Mouse (Mus musculus): ENCODE measurements around the gene Lrriq1. TPM values are rescaled to one million over a fixed set of nuclear protein-coding genes. Genes with fewer than 3 reads are reported as not detected.
A peak's percentile ranks its signal among the peaks of the same experiment; 100 is the strongest.

Lrriq1 gene
- polyA plus RNA-seq (2014; fragmentation: Nextera tagmentation; extraction: Ambion mirVana): 0.14 TPM in 1 of 2 replicates, not detected in the other

GRCm38 (mm10) chr10:103235707-103236459, at the start of gene Lrriq1:
Gene Lrriq1, minus strand, starts transcription at chr10:103236322.
- H3K4me1 ChIP-seq (ENCODE audit: control insufficient read depth in 2 of 2, insufficient read depth in 2 of 2, low read length in 2 of 2): no peaks in the 10 kb centered on the region
- H3K27ac ChIP-seq (replicated peaks in 1 of 2; ENCODE audit: control insufficient read depth in 1 of 2, insufficient read depth in 1 of 2, low read depth in 2 of 2, low read length in 2 of 2): no peak within 1 kb of the TSS
- no peaks in the 10 kb centered on the region for H3K27me3 ChIP-seq (ENCODE audit: control insufficient read depth, insufficient read depth, low read length)
- peak within 1 kb of the TSS; percentile 84 for H3K4me2 ChIP-seq (ENCODE audit: low read length)
- peak within 1 kb of the TSS; percentile 66 for H3K9ac ChIP-seq (ENCODE audit: low read length)
- H3K4me3 ChIP-seq (ENCODE audit: control insufficient read depth in 1 of 2, insufficient read depth in 1 of 2, low read depth in 1 of 2, low read length in 2 of 2): peak within 1 kb of the TSS; percentile 54 to 68
- no peaks in the 10 kb centered on the region for H3K9me3 ChIP-seq (ENCODE audit: control insufficient read depth, low read length)
- ATAC-seq (ENCODE audit: insufficient number of reproducible peaks, insufficient read depth, low FRiP score, low read depth): peak; percentile 85; the same call in 1 of the 2 replicates
- 3% methylated on average over 25 of the region's 25 CpGs for whole genome bisulfite sequencing
- no peaks in the 10 kb centered on the region for H3K36me3 ChIP-seq (ENCODE audit: control insufficient read depth, insufficient read depth, low read length)

GRCm38 (mm10) chr10:103253842-103254803, 18.0 kb upstream of the Lrriq1 start:
- H3K9ac ChIP-seq (ENCODE audit: low read length): no peak overlapping the region
- H3K9me3 ChIP-seq (ENCODE audit: control insufficient read depth, low read length): no peaks in the 10 kb centered on the region
- no peaks in the 10 kb centered on the region for H3K4me1 ChIP-seq (ENCODE audit: control insufficient read depth in 2 of 2, insufficient read depth in 2 of 2, low read length in 2 of 2)
- H3K27me3 ChIP-seq (ENCODE audit: control insufficient read depth, insufficient read depth, low read length): no peaks in the 10 kb centered on the region
- H3K4me2 ChIP-seq (ENCODE audit: low read length): no peak overlapping the region
- 44% methylated on average over 5 of the region's 5 CpGs for WGBS
- H3K36me3 ChIP-seq (ENCODE audit: control insufficient read depth, insufficient read depth, low read length): no peaks in the 10 kb centered on the region
- no peak overlapping the region for H3K4me3 ChIP-seq (ENCODE audit: control insufficient read depth in 1 of 2, insufficient read depth in 1 of 2, low read depth in 1 of 2, low read length in 2 of 2)
- no peak overlapping the region for H3K27ac ChIP-seq (replicated peaks in 1 of 2; ENCODE audit: control insufficient read depth in 1 of 2, insufficient read depth in 1 of 2, low read depth in 2 of 2, low read length in 2 of 2)
- no peak for ATAC-seq (ENCODE audit: insufficient number of reproducible peaks, insufficient read depth, low FRiP score, low read depth)

- ATAC-seq (ENCODE audit: insufficient number of reproducible peaks, insufficient read depth, low FRiP score, low read depth): no peak
- Histone ChIP-seq H3K36me3 (ENCODE audit: control insufficient read depth, insufficient read depth, low read length) (no peaks in the 10 kb centered on the region), H3K4me2 (ENCODE audit: low read length) (peak overlapping the region; percentile 84), H3K4me1 (ENCODE audit: control insufficient read depth in 2 of 2, insufficient read depth in 2 of 2, low read length in 2 of 2) (no peaks in the 10 kb centered on the region), H3K4me3 (ENCODE audit: control insufficient read depth in 1 of 2, insufficient read depth in 1 of 2, low read depth in 1 of 2, low read length in 2 of 2) (peak overlapping the region; percentile 54 to 68; a peak in 3 of 4 replicates), H3K27me3 (ENCODE audit: control insufficient read depth, insufficient read depth, low read length) (no peaks in the 10 kb centered on the region), H3K27ac (replicated peaks in 1 of 2; ENCODE audit: control insufficient read depth in 1 of 2, insufficient read depth in 1 of 2, low read depth in 2 of 2, low read length in 2 of 2) (no peak overlapping the region), H3K9me3 (ENCODE audit: control insufficient read depth, low read length) (no peaks in the 10 kb centered on the region), H3K9ac (ENCODE audit: low read length) (no peak overlapping the region)
- WGBS: 19% methylated on average over 4 of the region's 4 CpGs
These were observed 294 bp upstream of the Lrriq1 start for GRCm38 (mm10) chr10:103236460-103236772.

GRCm38 (mm10) chr10:103226646-103227045, 9.5 kb downstream of the Lrriq1 start:
- Histone ChIP-seq H3K4me1 (ENCODE audit: control insufficient read depth in 2 of 2, insufficient read depth in 2 of 2, low read length in 2 of 2) (no peaks in the 10 kb centered on the region), H3K9me3 (ENCODE audit: control insufficient read depth, low read length) (no peaks in the 10 kb centered on the region), H3K36me3 (ENCODE audit: control insufficient read depth, insufficient read depth, low read length) (no peaks in the 10 kb centered on the region), H3K27me3 (ENCODE audit: control insufficient read depth, insufficient read depth, low read length) (no peaks in the 10 kb centered on the region), H3K9ac (ENCODE audit: low read length) (no peak overlapping the region), H3K4me2 (ENCODE audit: low read length) (no peak overlapping the region), H3K4me3 (ENCODE audit: control insufficient read depth in 1 of 2, insufficient read depth in 1 of 2, low read depth in 1 of 2, low read length in 2 of 2) (no peak overlapping the region), H3K27ac (replicated peaks in 1 of 2; ENCODE audit: control insufficient read depth in 1 of 2, insufficient read depth in 1 of 2, low read depth in 2 of 2, low read length in 2 of 2) (no peak overlapping the region)
- 87% methylated on average over 1 of the region's 1 CpGs for WGBS
- no peak for ATAC-seq (ENCODE audit: insufficient number of reproducible peaks, insufficient read depth, low FRiP score, low read depth)

GRCm38 (mm10) chr10:103194655-103195328, 41.3 kb downstream of the Lrriq1 start:
- no peaks in the 10 kb centered on the region for H3K4me1 ChIP-seq (ENCODE audit: control insufficient read depth in 2 of 2, insufficient read depth in 2 of 2, low read length in 2 of 2)
- no peak overlapping the region for H3K9ac ChIP-seq (ENCODE audit: low read length)
- H3K27me3 ChIP-seq (ENCODE audit: control insufficient read depth, insufficient read depth, low read length): no peaks in the 10 kb centered on the region
- H3K36me3 ChIP-seq (ENCODE audit: control insufficient read depth, insufficient read depth, low read length): no peaks in the 10 kb centered on the region
- H3K27ac ChIP-seq (replicated peaks in 1 of 2; ENCODE audit: control insufficient read depth in 1 of 2, insufficient read depth in 1 of 2, low read depth in 2 of 2, low read length in 2 of 2): no peak overlapping the region
- WGBS: 45% methylated on average over 4 of the region's 4 CpGs
- no peak overlapping the region for H3K4me3 ChIP-seq (ENCODE audit: control insufficient read depth in 1 of 2, insufficient read depth in 1 of 2, low read depth in 1 of 2, low read length in 2 of 2)
- no peaks in the 10 kb centered on the region for H3K9me3 ChIP-seq (ENCODE audit: control insufficient read depth, low read length)
- no peak overlapping the region for H3K4me2 ChIP-seq (ENCODE audit: low read length)
- no peak for ATAC-seq (ENCODE audit: insufficient number of reproducible peaks, insufficient read depth, low FRiP score, low read depth)

- Histone ChIP-seq H3K4me1 (ENCODE audit: control insufficient read depth in 2 of 2, insufficient read depth in 2 of 2, low read length in 2 of 2) (no peaks in the 10 kb centered on the region), H3K27me3 (ENCODE audit: control insufficient read depth, insufficient read depth, low read length) (no peaks in the 10 kb centered on the region), H3K27ac (replicated peaks in 1 of 2; ENCODE audit: control insufficient read depth in 1 of 2, insufficient read depth in 1 of 2, low read depth in 2 of 2, low read length in 2 of 2) (no peak overlapping the region), H3K9me3 (ENCODE audit: control insufficient read depth, low read length) (no peaks in the 10 kb centered on the region), H3K36me3 (ENCODE audit: control insufficient read depth, insufficient read depth, low read length) (no peaks in the 10 kb centered on the region), H3K4me3 (ENCODE audit: control insufficient read depth in 1 of 2, insufficient read depth in 1 of 2, low read depth in 1 of 2, low read length in 2 of 2) (no peak overlapping the region), H3K4me2 (ENCODE audit: low read length) (no peak overlapping the region), H3K9ac (ENCODE audit: low read length) (no peak overlapping the region)
- 56% methylated on average over 8 of the region's 8 CpGs for WGBS
- no peak for ATAC-seq (ENCODE audit: insufficient number of reproducible peaks, insufficient read depth, low FRiP score, low read depth)
These were observed 90.2 kb downstream of the Lrriq1 start for GRCm38 (mm10) chr10:103145769-103146379.
